Mouse (Mus musculus) heart, embryonic 10.5 days (tissue): ENCODE results near the gene Spin2c. TPM values are rescaled to one million over a fixed set of nuclear protein-coding genes. Genes with fewer than 3 reads are reported as not detected.

Experiments used
- DNase-seq: peaks from one replicate; pipeline ENCODE4 v3.0.0-alpha.2; 2017; ENCODE audit warnings: low spot score
- H3K27ac ChIP-seq: fragments of 300-500 bp; sonication (generic); 2 replicates; pipeline ENCODE4 v1.5.1; 2016; ENCODE audit warnings: mild to moderate bottlenecking
- H3K27me3 ChIP-seq: fragments of 300-500 bp; sonication (generic); 2 replicates; pipeline ENCODE4 v1.6.1; 2016; ENCODE audit warnings: mild to moderate bottlenecking; ENCODE audit not compliant: poor library complexity, insufficient read depth, severe bottlenecking
- H3K36me3 ChIP-seq: fragments of 300-500 bp; sonication (generic); 2 replicates; pipeline ENCODE4 v1.6.1; 2016; ENCODE audit warnings: mild to moderate bottlenecking, moderate library complexity
- H3K4me1 ChIP-seq: fragments of 300-500 bp; sonication (generic); 2 replicates; pipeline ENCODE4 v1.6.1; 2016; ENCODE audit warnings: mild to moderate bottlenecking
- H3K4me3 ChIP-seq: fragments of 300-500 bp; sonication (generic); 2 replicates; pipeline ENCODE4 v1.5.1; 2016; ENCODE audit warnings: mild to moderate bottlenecking, moderate library complexity
- H3K9me3 ChIP-seq: fragments of 300-500 bp; sonication (generic); 2 replicates; pipeline ENCODE4 v1.6.1; 2016; ENCODE audit warnings: mild to moderate bottlenecking, moderate library complexity
- WGBS: fragments of 180-500 bp; shearing (Covaris S2); methylation state at CpG from one replicate; pipeline ENCODE4 v1.1.7; 2016; 5-methylcytosine and 5-hydroxymethylcytosine counted together
- polyA plus RNA-seq: library from polyadenylated mRNA; unstranded; fragments of >200 nt; fragmentation: Nextera tagmentation; extraction: Ambion mirVana; gene quantifications from 2 replicates; pipeline ENCODE4 v1.2.1, GENCODE M21; 2016

The Spin2c gene
- 13.7 and 25.8 TPM in 2 replicates for polyA plus RNA-seq

DNA sequence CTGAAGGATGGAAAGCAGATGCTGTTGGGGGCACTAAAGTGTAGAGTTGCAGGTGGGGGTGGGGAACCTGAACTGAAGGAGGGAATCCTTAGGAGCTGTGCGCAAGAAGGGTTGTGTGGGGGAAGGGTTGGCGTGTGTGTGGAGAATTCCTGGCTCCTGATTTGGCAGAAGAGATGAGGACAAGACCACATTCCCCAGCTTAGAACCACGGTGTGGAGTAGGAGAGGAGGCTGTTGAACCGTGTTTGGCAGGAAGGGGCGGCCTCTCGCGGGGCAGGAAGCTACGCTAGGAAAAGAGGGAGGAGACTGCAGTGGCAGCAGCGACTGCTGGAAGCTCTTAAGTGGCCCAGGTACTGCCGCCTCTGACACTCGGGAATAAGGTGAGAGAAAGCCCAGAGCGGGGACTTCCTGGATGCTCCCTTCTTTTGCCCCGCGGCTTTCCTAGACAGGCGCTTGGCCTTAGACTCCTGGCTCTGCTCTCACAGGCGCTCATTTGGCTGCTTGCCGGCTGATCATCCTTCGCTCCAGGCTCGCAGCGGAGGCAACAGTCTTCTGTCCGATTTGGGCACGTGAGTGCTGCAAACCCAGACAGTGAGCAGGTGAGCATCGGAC is at the start of gene Spin2c:
Gene Spin2c (plus strand): TSS at position 275 of the 611 bp plus-strand sequence.
- Histone ChIP-seq H3K27me3 (no peaks in the 10 kb centered on the region), H3K36me3 (no peaks in the 10 kb centered on the region), H3K4me1 (no peaks in the 10 kb centered on the region), H3K4me3 (peak within 1 kb of the TSS; percentile 66), H3K9me3 (no peaks in the 10 kb centered on the region), H3K27ac (peak within 1 kb of the TSS; percentile 79)
- 11% methylated on average over 23 of the region's 23 CpGs for WGBS
- DNase-seq = peak; percentile 87

GRCm38 (mm10) chrX:153832606-153833005 is 581 bp downstream of the Spin2c start:
- WGBS = 17% methylated on average over 14 of the region's 14 CpGs
- Histone ChIP-seq H3K27ac (peak overlapping the region; percentile 79), H3K36me3 (no peaks in the 10 kb centered on the region), H3K27me3 (no peaks in the 10 kb centered on the region), H3K4me3 (peak overlapping the region; percentile 66), H3K4me1 (no peaks in the 10 kb centered on the region), H3K9me3 (no peaks in the 10 kb centered on the region)
- DNase-seq = no peak

Other genes with a start within 250 kb of the Spin2c start
- 2.5 and 2.6 TPM in 2 replicates for gene Kctd12b, start 135.8 kb upstream of the Spin2c start, polyA plus RNA-seq
- 63.6 and 68.5 TPM in 2 replicates for gene Nbdy, start 108.6 kb upstream of the Spin2c start, polyA plus RNA-seq
- not detected in 2 replicates for gene Samt1, start 180.4 kb downstream of the Spin2c start, polyA plus RNA-seq
- not detected in 2 replicates for gene 4921511M17Rik, start 201.6 kb downstream of the Spin2c start, polyA plus RNA-seq
- gene Gm10057, start 222.8 kb downstream of the Spin2c start, polyA plus RNA-seq = not detected in 2 replicates